24 mouse cellular contexts compared by ENCODE assay signal in the genomic region with DNA sequence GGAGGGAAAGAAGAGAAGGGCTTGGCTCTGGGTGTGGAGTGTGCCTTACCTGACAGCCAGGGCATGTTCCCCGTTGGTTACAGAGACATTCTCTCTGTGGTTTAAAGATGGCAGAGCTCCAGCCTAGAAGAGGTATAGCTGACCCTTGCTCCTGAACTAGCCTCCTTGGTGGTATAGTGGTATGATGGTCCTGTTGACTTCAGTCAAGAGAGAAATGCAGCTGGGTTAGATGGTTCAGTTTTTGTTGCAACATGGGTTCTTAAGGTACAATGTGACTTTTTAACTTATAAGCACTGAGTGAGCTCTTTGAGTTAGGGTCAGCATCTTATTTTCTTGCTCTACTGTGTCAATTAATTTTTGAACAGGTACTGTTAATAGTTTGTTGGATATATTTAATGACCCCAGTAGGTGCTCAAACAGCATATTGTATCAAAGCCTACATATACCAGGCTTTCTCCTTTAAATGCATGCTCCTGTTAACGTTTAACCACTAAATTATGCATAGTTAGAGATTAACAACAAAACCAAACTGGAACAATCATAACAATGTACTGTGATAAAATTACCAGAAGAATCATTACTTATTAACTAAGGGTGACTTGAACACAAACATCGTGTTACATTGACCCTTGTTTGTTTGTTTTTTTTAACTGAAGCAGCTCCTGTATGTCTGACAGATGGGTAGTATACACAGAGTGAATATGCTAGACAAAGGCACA.
DNase-seq lines count a peak whose midpoint lies in the region; ATAC-seq and TF ChIP-seq lines count a peak whose summit lies in the region.
"Had no signal": no experiment of that assay in that cellular context is flagged by ENCODE, and none has a peak within 500 bp of the region (broad histone marks: within the 10 kb centered on the region; RNA-seq: fewer than 3 reads in every experiment).

No protein-coding gene starts in this region.

- no peak overlapping the region for H3K9ac ChIP-seq in kidney, embryonic 14.5 days (ENCODE audit: low read depth, low read length)
- H3K9ac ChIP-seq in kidney, embryonic 16.5 days (replicated peaks; ENCODE audit: low read length): no peak overlapping the region
- no peak overlapping the region for H3K9ac ChIP-seq in liver, adult 2 months (ENCODE audit: low read depth, low read length)
- H3K9ac ChIP-seq: embryonic facial prominence, embryonic 13.5 days; embryonic facial prominence, embryonic 15.5 days; forebrain, embryonic 12.5 days had no signal

- WGBS in kidney, adult 2 months: 33% methylated on average over 3 of the region's 3 CpGs
- 61% methylated on average over 3 of the region's 3 CpGs for WGBS in kidney, embryonic 14.5 days
- 56% methylated on average over 3 of the region's 3 CpGs for WGBS in kidney, embryonic 16.5 days
- WGBS in liver, adult 2 months: 48% methylated on average over 3 of the region's 3 CpGs

- H3K36me3 ChIP-seq in kidney, adult 2 months (ENCODE audit: control insufficient read depth, insufficient read depth, low read length): no peaks in the 10 kb centered on the region
- H3K36me3 ChIP-seq in kidney, embryonic 14.5 days (ENCODE audit: control insufficient read depth, insufficient read depth, low read length): no peaks in the 10 kb centered on the region
- no peaks in the 10 kb centered on the region for H3K36me3 ChIP-seq in kidney, embryonic 16.5 days (ENCODE audit: insufficient read depth, low read length)
- no peaks in the 10 kb centered on the region for H3K36me3 ChIP-seq in liver, adult 2 months (ENCODE audit: control insufficient read depth, insufficient read depth, low read length)
- H3K36me3 ChIP-seq: embryonic facial prominence, embryonic 13.5 days; embryonic facial prominence, embryonic 15.5 days; forebrain, embryonic 10.5 days; forebrain, embryonic 12.5 days had no signal

- H3K79me2 ChIP-seq in liver, adult 2 months (ENCODE audit: control insufficient read depth, insufficient read depth, low read length): no peaks in the 10 kb centered on the region

- no peak overlapping the region for H3K4me2 ChIP-seq in kidney, embryonic 14.5 days (replicated peaks; ENCODE audit: low read depth, low read length)
- H3K4me2 ChIP-seq in kidney, embryonic 16.5 days (replicated peaks; ENCODE audit: low read depth, low read length): no peak overlapping the region
- H3K4me2 ChIP-seq: embryonic facial prominence, embryonic 13.5 days; embryonic facial prominence, embryonic 15.5 days; forebrain, embryonic 12.5 days had no signal

- H3K27me3 ChIP-seq in kidney, adult 2 months (replicated peaks; ENCODE audit: control insufficient read depth, insufficient read depth, low read length): no peaks in the 10 kb centered on the region
- H3K27me3 ChIP-seq in kidney, embryonic 14.5 days (ENCODE audit: control insufficient read depth, insufficient read depth, low read length): no peaks in the 10 kb centered on the region
- no peaks in the 10 kb centered on the region for H3K27me3 ChIP-seq in kidney, embryonic 16.5 days (ENCODE audit: insufficient read depth, low read length)
- H3K27me3 ChIP-seq in liver, adult 2 months (ENCODE audit: control insufficient read depth, insufficient read depth, low read length): no peaks in the 10 kb centered on the region
- H3K27me3 ChIP-seq: embryonic facial prominence, embryonic 13.5 days; embryonic facial prominence, embryonic 15.5 days; forebrain, embryonic 12.5 days had no signal

- no peak for TF ChIP-seq CTCF in kidney, adult 2 months (conservative IDR thresholded peaks at IDR 0.05; ENCODE audit: insufficient read depth, insufficient read length, low read depth, low read length)
- no peak for TF ChIP-seq CTCF in liver, adult 2 months (IDR thresholded peaks at IDR 0.05; ENCODE audit: low read depth, low read length)

- DNase-seq in kidney, adult 2 months: peak; percentile 59
- DNase-seq in kidney, postnatal 14 days: no peak
- DNase-seq in kidney, postnatal 4 days: no peak
- no peak for DNase-seq in kidney, adult 11 months
- peak; percentile 69 for DNase-seq in liver, adult 2 months (ENCODE audit: extremely low read depth, low read depth, low spot score)
- no peak for DNase-seq in liver
- DNase-seq: adrenal gland, adult 2 months; adrenal gland, postnatal 10 days; adrenal gland, postnatal 25 days; cerebellum, adult 11 months; cerebellum, adult 18-20 months; cerebellum, adult 8-10 months; cerebellum, adult 9-11 months; cerebellum, postnatal 14 days; cerebellum, postnatal 36 days; embryo, embryonic 11 days had no signal

- peak overlapping the region; percentile 23; the same call in 1 of the 2 replicates for H3K27ac ChIP-seq in kidney, adult 2 months (ENCODE audit: insufficient read depth, low read depth, low read length)
- peak overlapping the region; percentile 20; the same call in 1 of the 2 replicates for H3K27ac ChIP-seq in kidney, embryonic 14.5 days (ENCODE audit: low read depth, low read length)
- peak overlapping the region; percentile 71 for H3K27ac ChIP-seq in kidney, embryonic 16.5 days (ENCODE audit: low read length)
- no peak overlapping the region for H3K27ac ChIP-seq in liver, adult 2 months (replicated peaks; ENCODE audit: insufficient read depth, low read depth, low read length)
- H3K27ac ChIP-seq: embryonic facial prominence, embryonic 13.5 days; embryonic facial prominence, embryonic 15.5 days; forebrain, embryonic 10.5 days; forebrain, embryonic 12.5 days had no signal

- no peak overlapping the region for H3K4me3 ChIP-seq in kidney, adult 2 months (ENCODE audit: insufficient read depth, low read depth, low read length)
- H3K4me3 ChIP-seq in kidney, embryonic 14.5 days (ENCODE audit: low read length): no peak overlapping the region
- H3K4me3 ChIP-seq in kidney, embryonic 16.5 days (ENCODE audit: low read length): no peak overlapping the region
- H3K4me3 ChIP-seq in liver, adult 2 months (ENCODE audit: insufficient read depth, low read depth, low read length): no peak overlapping the region
- H3K4me3 ChIP-seq: embryonic facial prominence, embryonic 13.5 days; embryonic facial prominence, embryonic 15.5 days; erythroblast, embryonic 14.5 days; forebrain, embryonic 10.5 days; forebrain, embryonic 12.5 days had no signal

- ATAC-seq in kidney, embryonic 14.5 days (ENCODE audit: low FRiP score, low TSS enrichment): peak; percentile 32; the same call in 1 of the 2 replicates
- ATAC-seq in kidney, embryonic 16.5 days (ENCODE audit: low FRiP score, low TSS enrichment): peak; percentile 91
- ATAC-seq: forebrain, embryonic 14.5 days had no signal

- no peak for TF ChIP-seq POLR2A in kidney, adult 2 months (IDR thresholded peaks at IDR 0.05; ENCODE audit: low read depth, low read length)
- TF ChIP-seq POLR2A in liver, adult 2 months (IDR thresholded peaks at IDR 0.05; ENCODE audit: extremely low read depth, insufficient read depth, low read length): no peak

- H3K4me1 ChIP-seq in kidney, adult 2 months (ENCODE audit: control insufficient read depth, insufficient read depth, low read length): peaks cover 10% of the 10 kb centered on the region
- no peaks in the 10 kb centered on the region for H3K4me1 ChIP-seq in kidney, embryonic 14.5 days (ENCODE audit: control insufficient read depth, insufficient read depth, low read length)
- H3K4me1 ChIP-seq in kidney, embryonic 16.5 days (ENCODE audit: insufficient read depth, low read length): peaks cover 2% of the 10 kb centered on the region; the same call in 1 of the 2 replicates
- peaks cover 4% of the 10 kb centered on the region; the same call in 1 of the 2 replicates for H3K4me1 ChIP-seq in liver, adult 2 months (ENCODE audit: control insufficient read depth, insufficient read depth, low read length)
- H3K4me1 ChIP-seq: embryonic facial prominence, embryonic 13.5 days; embryonic facial prominence, embryonic 15.5 days; forebrain, embryonic 10.5 days; forebrain, embryonic 12.5 days had no signal

- no peaks in the 10 kb centered on the region for H3K9me3 ChIP-seq in kidney, embryonic 14.5 days (ENCODE audit: control insufficient read depth, low read length)
- no peaks in the 10 kb centered on the region for H3K9me3 ChIP-seq in kidney, embryonic 16.5 days (ENCODE audit: low read length)
- H3K9me3 ChIP-seq: embryonic facial prominence, embryonic 13.5 days; embryonic facial prominence, embryonic 15.5 days; forebrain, embryonic 10.5 days; forebrain, embryonic 12.5 days had no signal

Comparison
In these comparisons a context has a peak if more than half of its experiments do, and no peak if none do; other contexts are left out.
1. DNase-seq: peak in kidney, adult 2 months (single experiment) and liver, adult 2 months (single experiment); none in kidney, postnatal 14 days (single experiment), kidney, postnatal 4 days (0 of 2), kidney, adult 11 months (single experiment) and liver (single experiment).